Mouse (Mus musculus) liver, adult 2 months (tissue): ENCODE measurements at regions not wholly inside any gene's neighbourhood (a gene's known extent, or its start where the extent isn't known, plus 50 kb on each side); places are given as distances from the start of the nearest gene placed in this dataset.
"Not testable (repeated sequence)": the region's sequence is repeated elsewhere in the genome, so short reads cannot be mapped to it uniquely, and the experiment has no call there.

Experiments
- DNase-seq: peaks from one replicate; pipeline ENCODE4 v3.0.0-alpha.2; 2011; ENCODE audit warnings: low read depth, low spot score; ENCODE audit errors: extremely low read depth
- H3K27ac ChIP-seq: fragments of 200-500 bp; replicated peaks from 2 replicates; pipeline ENCODE4 v1.5.1; 2012; ENCODE audit warnings: low read depth, mild to moderate bottlenecking, control low read depth, inconsistent platforms, low read length; ENCODE audit not compliant: insufficient read depth
- H3K27me3 ChIP-seq: fragments of 200-500 bp; 2 replicates; pipeline ENCODE4 v1.6.1; 2012; ENCODE audit warnings: mild to moderate bottlenecking, moderate library complexity, low read length, inconsistent platforms; ENCODE audit not compliant: control insufficient read depth, insufficient read depth
- H3K36me3 ChIP-seq: fragments of 200-500 bp; 2 replicates; pipeline ENCODE4 v1.6.1; 2012; ENCODE audit warnings: low read length, inconsistent platforms; ENCODE audit not compliant: control insufficient read depth, insufficient read depth
- H3K4me1 ChIP-seq: fragments of 200-500 bp; 2 replicates; pipeline ENCODE4 v1.6.1; 2011; ENCODE audit warnings: low read length; ENCODE audit not compliant: control insufficient read depth, insufficient read depth
- H3K4me3 ChIP-seq: fragments of 200-500 bp; 2 replicates; pipeline ENCODE4 v1.5.1; 2011; ENCODE audit warnings: low read depth, mild to moderate bottlenecking, control low read depth, low read length, moderate library complexity; ENCODE audit not compliant: insufficient read depth
- H3K79me2 ChIP-seq: fragments of 200-500 bp; 2 replicates; pipeline ENCODE4 v1.6.1; 2012; ENCODE audit warnings: inconsistent platforms, mild to moderate bottlenecking, low read length, moderate library complexity; ENCODE audit not compliant: control insufficient read depth, insufficient read depth
- H3K9ac ChIP-seq: fragments of 200-500 bp; 2 replicates; pipeline ENCODE4 v1.6.1; 2012; ENCODE audit warnings: low read depth, mild to moderate bottlenecking, control low read depth, inconsistent platforms, low read length
- CTCF ChIP-seq: fragments of 200-500 bp; IDR thresholded peaks from 2 replicates; pipeline ENCODE4 v1.5.1; 2011; ENCODE audit warnings: low read depth, low read length, control low read depth
- POLR2A ChIP-seq: fragments of 200-500 bp; IDR thresholded peaks from 2 replicates; pipeline ENCODE4 v1.6.1; 2011; ENCODE audit warnings: low read length, control low read depth; ENCODE audit not compliant: insufficient read depth; ENCODE audit errors: extremely low read depth
- WGBS: fragments of 180-500 bp; shearing (Covaris S2); methylation state at CpG from one replicate; pipeline ENCODE4 v1.1.7; 2018; 5-methylcytosine and 5-hydroxymethylcytosine counted together

DNA sequence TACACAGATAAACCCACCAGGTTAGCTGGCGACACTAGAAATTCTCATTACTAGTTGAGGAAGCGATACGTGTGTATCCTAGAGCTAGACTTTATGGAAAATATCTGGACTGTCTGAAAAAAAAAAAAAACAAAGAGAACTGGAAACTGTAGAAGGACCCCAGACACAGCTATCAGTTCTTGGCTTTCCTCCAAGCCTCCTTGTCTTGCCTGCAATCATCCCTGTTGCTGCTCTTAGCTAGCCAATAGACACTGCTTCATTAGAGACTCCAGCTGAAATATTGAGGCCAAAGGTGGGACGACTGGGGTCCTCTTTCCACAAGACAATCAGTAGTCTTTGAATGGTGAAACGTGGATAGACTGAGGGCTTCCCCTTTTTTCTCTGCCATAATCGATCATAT is 129.0 kb upstream of the Cpne8 start:
- H3K36me3 ChIP-seq: no peaks in the 10 kb centered on the region
- no peaks in the 10 kb centered on the region for H3K79me2 ChIP-seq
- H3K4me3 ChIP-seq: no peak overlapping the region
- no peak overlapping the region for H3K9ac ChIP-seq
- 79% methylated on average over 6 of the region's 6 CpGs for WGBS
- H3K27me3 ChIP-seq: no peaks in the 10 kb centered on the region
- no peak overlapping the region for H3K27ac ChIP-seq
- TF ChIP-seq CTCF (no peak), POLR2A (no peak)
- H3K4me1 ChIP-seq: no peaks in the 10 kb centered on the region
- no peak for DNase-seq

DNA sequence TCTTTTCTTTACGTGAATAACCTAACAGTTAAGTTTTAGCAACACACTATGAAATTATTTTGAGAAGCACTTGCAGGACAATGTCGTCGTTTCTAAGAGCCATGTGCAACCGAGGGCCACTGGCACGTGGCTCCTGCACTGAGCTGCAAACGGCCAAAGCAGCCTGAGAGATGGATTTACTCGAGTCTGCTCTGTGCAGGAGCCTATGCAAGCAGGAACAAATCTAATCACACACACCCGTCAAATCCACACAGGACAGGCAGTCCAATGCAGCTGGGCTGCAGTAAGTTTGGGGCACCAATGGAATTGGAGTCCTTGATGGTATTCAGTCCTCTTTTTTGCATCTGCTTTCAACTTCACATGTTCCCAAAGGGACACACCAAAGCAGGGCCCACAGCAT is 118.8 kb upstream of the Cpne8 start:
- no peaks in the 10 kb centered on the region for H3K4me1 ChIP-seq
- DNase-seq: no peak
- no peak overlapping the region for H3K9ac ChIP-seq
- 78% methylated on average over 8 of the region's 8 CpGs for WGBS
- peaks cover 2% of the 10 kb centered on the region; the same call in 1 of the 2 replicates for H3K27me3 ChIP-seq
- H3K79me2 ChIP-seq: no peaks in the 10 kb centered on the region
- H3K27ac ChIP-seq: no peak overlapping the region
- no peaks in the 10 kb centered on the region for H3K36me3 ChIP-seq
- H3K4me3 ChIP-seq: no peak overlapping the region
- no peak for TF ChIP-seq POLR2A
- no peak for TF ChIP-seq CTCF

DNA sequence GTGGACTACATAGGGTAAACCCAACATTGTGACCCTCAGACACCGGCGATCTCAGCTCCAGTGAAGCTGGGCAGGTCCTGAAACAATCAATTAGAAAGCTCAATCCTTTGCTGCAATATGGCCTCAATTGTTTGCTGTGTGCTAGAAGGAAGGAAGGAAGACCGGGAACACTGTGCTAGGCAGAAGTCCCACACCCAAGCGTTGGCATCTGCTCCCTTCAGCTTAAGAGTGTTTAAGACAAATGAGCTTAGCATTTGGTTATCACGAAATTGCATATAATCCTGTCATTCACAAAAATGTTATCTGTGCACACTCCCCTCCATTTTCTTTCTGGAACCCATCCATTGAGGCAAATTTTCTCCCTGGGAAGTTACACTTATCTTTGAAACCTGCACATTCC is 110.7 kb upstream of the Cpne8 start:
- H3K4me3 ChIP-seq: no peak overlapping the region
- 75% methylated on average over 5 of the region's 5 CpGs for WGBS
- DNase-seq: no peak
- H3K36me3 ChIP-seq: no peaks in the 10 kb centered on the region
- no peaks in the 10 kb centered on the region for H3K27me3 ChIP-seq
- H3K4me1 ChIP-seq: no peaks in the 10 kb centered on the region
- TF ChIP-seq CTCF (no peak), POLR2A (no peak)
- H3K79me2 ChIP-seq: no peaks in the 10 kb centered on the region
- no peak overlapping the region for H3K9ac ChIP-seq
- no peak overlapping the region for H3K27ac ChIP-seq

DNA sequence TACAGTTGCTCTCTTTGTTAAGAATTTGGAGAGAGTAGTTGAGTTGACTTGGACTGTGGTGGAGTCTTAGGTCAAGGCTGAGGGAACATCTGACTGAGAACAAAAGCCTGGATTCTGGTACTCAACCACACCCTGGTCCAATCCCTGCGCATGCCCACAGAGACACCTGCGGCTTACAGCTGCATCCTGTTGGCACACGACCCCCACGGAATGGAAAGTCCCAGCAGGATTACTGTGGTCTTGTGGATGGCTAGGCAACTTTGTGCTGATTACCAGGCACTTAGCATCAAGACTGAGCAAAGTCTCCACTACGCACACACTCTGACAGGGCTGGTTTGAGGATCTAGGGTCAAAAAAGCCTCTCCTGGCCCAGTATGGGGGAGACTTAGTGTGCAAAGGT is 105.5 kb upstream of the Cpne8 start:
- TF ChIP-seq POLR2A: no peak
- no peak for TF ChIP-seq CTCF
- no peak overlapping the region for H3K4me3 ChIP-seq
- no peak for DNase-seq
- H3K79me2 ChIP-seq: no peaks in the 10 kb centered on the region
- H3K27me3 ChIP-seq: no peaks in the 10 kb centered on the region
- no peak overlapping the region for H3K27ac ChIP-seq
- H3K4me1 ChIP-seq: no peaks in the 10 kb centered on the region
- H3K36me3 ChIP-seq: no peaks in the 10 kb centered on the region
- WGBS: 86% methylated on average over 5 of the region's 5 CpGs
- H3K9ac ChIP-seq: no peak overlapping the region

DNA sequence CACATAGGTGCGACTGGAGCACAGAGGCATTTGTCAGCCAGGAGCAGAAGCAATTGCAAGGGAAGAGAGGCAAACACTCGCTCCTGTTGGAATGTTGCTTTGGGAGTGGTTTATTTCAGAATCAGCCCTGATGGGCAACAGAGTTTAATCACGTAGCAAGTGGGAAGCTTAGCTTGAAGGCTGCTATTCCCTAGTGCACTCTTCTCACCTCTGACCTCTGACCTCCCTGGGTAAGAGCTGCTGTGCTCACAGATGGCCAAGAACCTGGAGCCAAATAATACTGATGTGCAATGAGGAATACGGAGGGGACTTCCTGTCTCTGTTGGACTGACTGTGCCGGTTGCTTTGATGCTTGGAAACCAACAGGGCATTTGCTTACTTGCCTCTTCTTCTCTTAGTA is 88.3 kb upstream of the Cpne8 start:
- 70% methylated on average over 5 of the region's 5 CpGs for WGBS
- no peak for TF ChIP-seq CTCF
- TF ChIP-seq POLR2A: no peak
- Histone ChIP-seq H3K9ac (no peak overlapping the region), H3K4me1 (no peaks in the 10 kb centered on the region), H3K27me3 (no peaks in the 10 kb centered on the region), H3K36me3 (no peaks in the 10 kb centered on the region), H3K79me2 (no peaks in the 10 kb centered on the region), H3K27ac (no peak overlapping the region), H3K4me3 (no peak overlapping the region)
- no peak for DNase-seq

DNA sequence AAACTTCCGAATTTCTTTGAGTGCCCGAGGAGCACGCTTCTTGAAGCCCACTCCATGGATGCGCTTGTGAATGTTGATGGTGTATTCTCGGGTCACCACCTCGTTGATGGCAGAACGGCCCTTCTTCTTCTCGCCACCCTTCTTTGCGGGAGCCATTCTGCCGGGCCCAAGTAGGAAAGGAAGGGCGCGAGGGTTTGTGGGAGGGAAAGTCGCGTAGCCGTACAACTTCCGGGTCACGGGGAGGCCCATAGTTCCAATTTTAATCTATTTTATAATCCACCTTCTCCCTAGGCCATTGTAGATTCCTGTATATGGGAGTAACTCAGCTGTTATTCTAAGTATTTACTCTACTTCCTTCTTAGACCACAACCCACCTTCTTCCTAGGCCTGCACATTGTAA is 85.3 kb upstream of the Cpne8 start:
- DNase-seq, H3K79me2 ChIP-seq, H3K27me3 ChIP-seq, H3K36me3 ChIP-seq, H3K4me3 ChIP-seq, H3K4me1 ChIP-seq, H3K9ac ChIP-seq, H3K27ac ChIP-seq: not testable (repeated sequence)
- 94% methylated on average over 9 of the region's 17 CpGs for WGBS

DNA sequence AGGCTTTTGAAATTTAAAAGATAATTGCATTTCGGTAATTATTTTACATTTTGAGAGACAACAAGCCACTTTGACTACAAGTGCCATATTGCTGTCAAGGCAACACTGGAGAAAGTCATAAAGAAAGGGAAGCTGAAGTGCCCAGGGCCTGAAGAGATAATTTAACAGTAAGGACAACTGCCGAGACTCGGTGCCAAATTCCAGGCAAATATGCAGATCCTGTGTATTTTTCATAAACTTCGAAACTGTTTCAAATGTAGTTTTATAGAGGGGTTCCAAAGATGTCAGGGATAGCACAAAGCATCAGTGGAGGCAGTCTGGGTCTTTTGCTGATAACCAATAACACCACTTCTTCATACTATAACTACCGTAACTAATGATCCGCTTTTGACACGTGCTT is 54.7 kb upstream of the Cpne8 start:
- no peaks in the 10 kb centered on the region for H3K79me2 ChIP-seq
- H3K9ac ChIP-seq: no peak overlapping the region
- H3K27me3 ChIP-seq: no peaks in the 10 kb centered on the region
- DNase-seq: no peak
- no peaks in the 10 kb centered on the region for H3K4me1 ChIP-seq
- WGBS: 87% methylated on average over 7 of the region's 7 CpGs
- no peak overlapping the region for H3K4me3 ChIP-seq
- H3K27ac ChIP-seq: no peak overlapping the region
- no peaks in the 10 kb centered on the region for H3K36me3 ChIP-seq
- no peak for TF ChIP-seq POLR2A
- TF ChIP-seq CTCF: no peak
